Mouse (Mus musculus) cerebellum, adult 11 months (tissue): ENCODE data around the gene BC024978.
"Not testable (repeated sequence)": the region's sequence is repeated elsewhere in the genome, so short reads cannot be mapped to it uniquely, and the experiment has no call there.

Experiments
- DNase-seq: peaks from one replicate; pipeline ENCODE4 v3.0.0; 2022

The BC024978 gene

GRCm38 (mm10) chr7:27227276-27227675, 31.7 kb downstream of the BC024978 start:
- DNase-seq = no peak

DNA sequence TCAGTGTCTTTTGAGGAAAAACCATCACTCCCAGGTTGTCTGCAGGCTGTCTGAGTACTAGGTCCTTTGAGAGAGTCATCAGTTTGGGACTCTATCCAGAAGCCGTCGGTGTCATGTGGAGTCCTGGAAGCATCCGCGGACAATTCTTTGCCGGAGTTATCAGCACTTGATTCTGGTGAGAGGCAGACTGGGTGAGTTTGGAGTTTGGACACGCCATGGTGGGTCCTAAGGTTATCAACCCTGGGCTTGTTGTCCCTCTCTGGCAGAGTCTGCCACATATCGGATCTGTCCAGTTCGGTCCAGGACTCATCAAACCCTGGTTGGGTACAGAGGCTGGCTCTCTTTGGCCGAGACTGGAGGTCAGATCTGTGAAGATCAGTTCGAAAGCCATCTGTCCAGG, 32.1 kb downstream of the BC024978 start:
- peak; percentile 44 for DNase-seq

- DNase-seq = peak; percentile 83
These were observed 32.8 kb downstream of the BC024978 start, which contains the start of gene Itpkc for GRCm38 (mm10) chr7:27228281-27228821. Itpkc (minus strand) TSS chr7:27228661.

DNA sequence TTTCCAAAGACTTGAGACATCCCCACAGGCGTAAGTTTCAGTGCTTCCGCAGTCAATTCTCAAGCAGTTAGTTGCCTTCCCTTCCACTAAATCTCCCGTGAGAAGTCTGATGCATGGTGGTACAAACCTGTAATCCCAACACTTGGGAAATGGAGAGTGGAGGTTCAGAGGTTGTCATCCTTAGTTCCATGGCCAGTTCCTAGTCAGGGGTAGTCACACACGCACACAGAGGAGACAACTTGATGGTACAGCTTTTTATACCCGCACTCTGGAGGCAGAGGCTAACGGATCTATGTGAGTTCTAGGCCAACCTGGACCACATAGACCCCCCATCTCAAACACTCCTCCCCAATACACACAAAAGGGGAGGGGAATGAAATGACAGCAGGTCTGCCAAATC, 33.3 kb downstream of the BC024978 start:
- DNase-seq = no peak

DNA sequence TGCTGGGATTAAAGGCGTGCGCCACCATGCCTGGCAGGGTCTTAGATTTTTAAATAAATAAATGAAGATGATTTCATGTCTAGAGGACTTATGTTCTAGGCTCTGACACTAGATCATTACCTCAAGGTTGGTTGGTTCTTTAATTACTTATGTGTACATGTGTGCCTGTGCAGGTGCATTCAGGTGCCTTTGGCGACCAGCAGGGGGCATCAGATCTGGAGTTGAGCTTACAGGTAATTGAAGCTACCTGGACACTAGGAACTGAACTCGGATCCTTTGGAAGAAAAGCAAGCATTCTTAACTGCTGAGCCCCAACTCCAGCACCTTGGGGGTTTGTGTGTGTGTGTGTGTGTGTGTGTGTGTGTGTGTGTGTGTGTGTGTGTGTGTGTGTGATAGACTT, 35.2 kb downstream of the BC024978 start:
- no peak for DNase-seq

DNA sequence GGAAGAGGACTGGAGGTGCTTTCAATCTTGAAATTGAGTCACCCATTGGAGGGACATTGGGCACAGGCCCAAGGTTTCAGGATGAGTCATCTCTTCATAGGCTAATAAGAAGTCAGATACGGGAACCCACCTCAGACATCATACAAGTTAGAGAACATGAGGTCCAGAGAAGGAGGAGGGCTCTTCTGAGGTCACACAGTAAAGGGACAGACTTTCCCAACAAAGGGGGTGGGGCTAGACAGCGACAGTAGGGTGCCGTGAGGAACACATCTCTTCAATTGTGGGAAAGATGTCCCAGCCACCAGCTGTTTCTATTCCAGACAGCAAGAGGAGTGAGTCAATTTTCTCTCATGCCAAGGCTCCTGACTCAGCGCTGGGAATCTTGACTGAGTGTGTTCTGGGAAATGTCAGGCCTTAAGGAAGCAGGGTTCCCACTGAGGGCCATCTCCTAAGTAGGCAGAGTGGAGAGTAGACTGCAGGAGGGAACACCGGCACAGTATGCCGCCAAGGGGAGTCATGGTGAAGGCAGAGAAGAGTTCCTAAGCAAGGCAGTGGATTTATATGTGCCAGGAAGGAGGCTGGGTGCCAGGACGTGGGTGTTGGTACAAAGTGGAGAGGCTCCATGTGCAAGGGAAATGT, 36.2 kb downstream of the BC024978 start:
- DNase-seq = no peak

- DNase-seq = peak; percentile 88
These were observed 37.2 kb downstream of the BC024978 start, which contains the start of gene Coq8b for GRCm38 (mm10) chr7:27232781-27233281. Coq8b (plus strand) TSS chr7:27233023.

DNA sequence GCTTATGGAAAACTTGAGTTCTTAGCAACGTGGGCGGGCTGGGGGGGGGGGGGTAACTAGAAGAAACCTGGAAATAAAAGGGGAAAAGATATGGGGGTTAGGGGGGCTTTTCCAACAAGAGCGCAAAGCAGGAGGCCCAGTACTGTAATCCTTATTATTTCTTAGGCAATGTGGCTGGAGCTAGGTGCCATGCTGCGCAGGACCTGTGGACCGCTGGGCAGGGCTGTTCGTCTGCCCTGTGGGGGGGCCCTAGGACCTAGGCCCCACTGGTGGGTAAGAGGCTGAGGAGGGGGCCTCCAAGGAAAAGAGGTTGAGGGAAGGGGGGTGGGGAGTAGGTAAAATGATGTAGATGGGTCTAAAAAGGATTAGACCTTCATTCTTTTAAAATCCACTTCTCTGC, 37.7 kb downstream of the BC024978 start:
- DNase-seq = no peak

DNA sequence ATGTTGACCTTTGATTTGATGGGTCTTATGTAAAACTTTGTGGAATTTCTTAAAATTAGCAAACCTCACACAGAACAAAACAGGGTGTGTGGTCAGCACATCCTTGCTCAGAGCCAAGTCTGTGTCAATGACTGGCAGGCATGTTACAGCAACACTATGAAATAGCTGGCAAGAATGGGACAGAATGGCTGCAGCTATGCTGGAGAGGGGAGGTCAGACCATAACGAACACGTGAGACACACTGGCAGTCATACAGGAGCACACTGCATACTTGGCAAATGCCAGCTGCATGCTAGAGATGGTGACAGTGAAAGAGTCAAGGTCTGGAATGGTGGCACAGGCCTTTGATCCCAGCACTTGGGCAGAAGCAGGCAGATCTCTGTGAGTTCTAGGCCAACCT, 40.1 kb downstream of the BC024978 start:
- no peak for DNase-seq

DNA sequence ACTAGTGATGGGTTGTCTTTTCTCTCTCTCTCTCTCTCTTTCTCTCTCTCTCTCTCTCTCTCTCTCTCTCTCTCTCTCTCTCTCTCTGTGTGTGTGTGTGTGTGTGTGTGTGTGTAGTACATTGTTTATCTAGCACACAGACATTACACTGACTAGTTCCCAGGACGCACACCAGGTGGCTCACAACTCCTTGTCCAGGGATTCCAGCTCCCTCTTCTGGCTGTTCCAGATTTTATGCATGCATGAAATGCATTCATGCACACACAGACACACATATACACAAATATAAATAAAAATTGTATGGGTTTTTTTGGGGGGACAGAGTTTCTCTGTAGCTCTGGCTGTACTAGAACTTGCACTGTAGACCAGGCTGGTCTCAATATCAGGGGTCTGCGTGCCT, 41.9 kb downstream of the BC024978 start:
- DNase-seq = no peak

GRCm38 (mm10) chr7:27238568-27238967, 43.0 kb downstream of the BC024978 start:
- DNase-seq = no peak

GRCm38 (mm10) chr7:27243211-27243610, 47.6 kb downstream of the BC024978 start:
- no peak for DNase-seq

DNA sequence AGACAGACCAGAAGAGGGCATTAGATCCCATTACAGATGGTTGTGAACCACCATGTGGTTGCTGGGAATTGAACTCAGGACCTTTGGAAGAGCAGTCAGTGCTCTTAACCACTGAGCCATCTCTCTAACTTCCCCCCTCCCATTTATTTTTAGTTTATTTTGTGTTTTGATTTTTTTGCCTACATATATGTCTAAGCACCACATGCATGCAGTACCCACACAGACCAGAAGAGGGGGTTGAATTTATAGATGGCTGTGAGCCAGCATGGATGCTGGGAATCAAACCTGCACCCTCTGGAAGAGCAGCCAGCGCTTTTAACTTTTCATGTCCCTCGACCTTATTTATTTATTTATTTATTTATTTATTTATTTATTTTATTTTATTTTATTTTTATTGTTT, 48.5 kb downstream of the BC024978 start:
- not testable (repeated sequence) for DNase-seq

- no peak for DNase-seq
These were observed 53.6 kb downstream of the BC024978 start for GRCm38 (mm10) chr7:27249146-27249545.

DNA sequence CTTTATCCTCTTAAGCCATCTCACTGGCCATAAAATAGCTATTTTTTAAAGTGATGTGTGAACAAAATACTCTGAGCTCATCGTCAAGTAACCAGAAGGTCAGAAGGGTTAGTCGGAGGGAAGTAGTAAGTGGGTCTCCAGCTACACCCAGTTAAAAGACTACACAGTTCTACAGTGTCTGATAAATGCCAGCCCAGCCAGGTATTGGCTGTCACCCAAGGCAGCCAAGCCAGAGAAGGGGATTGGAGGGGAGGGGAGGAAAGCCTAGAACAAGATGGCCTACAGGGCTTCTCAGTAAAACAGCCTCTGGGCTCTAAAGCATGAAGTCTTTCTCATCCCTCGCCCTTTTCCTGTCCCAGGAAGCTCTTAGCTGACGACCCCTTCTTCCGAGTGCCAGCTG, 54.3 kb downstream of the BC024978 start:
- no peak for DNase-seq

- DNase-seq = no peak
These were observed 56.4 kb downstream of the BC024978 start for GRCm38 (mm10) chr7:27251946-27252345.

DNA sequence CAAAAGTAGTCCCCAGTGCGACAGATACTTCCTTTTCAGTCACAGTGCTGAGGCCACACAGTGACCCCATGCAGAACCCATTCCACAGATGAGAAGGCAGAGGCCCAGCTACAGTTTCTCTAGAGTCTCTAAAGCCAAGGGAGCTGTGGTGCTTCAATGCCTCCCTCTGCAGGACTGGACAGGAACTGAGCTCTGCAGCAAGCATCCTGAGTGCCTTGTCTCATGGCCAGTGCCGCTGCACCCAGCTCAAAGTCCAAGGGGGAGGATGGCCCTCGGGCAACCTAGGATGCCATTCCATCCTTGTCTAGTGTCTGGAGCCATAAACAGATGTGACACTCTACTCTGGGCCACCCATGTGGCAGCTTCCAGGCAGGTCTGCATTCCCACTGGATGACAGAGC, 60.1 kb downstream of the BC024978 start:
- no peak for DNase-seq

- DNase-seq = peak; percentile 77
These were observed 61.7 kb downstream of the BC024978 start for GRCm38 (mm10) chr7:27257046-27257851.

DNA sequence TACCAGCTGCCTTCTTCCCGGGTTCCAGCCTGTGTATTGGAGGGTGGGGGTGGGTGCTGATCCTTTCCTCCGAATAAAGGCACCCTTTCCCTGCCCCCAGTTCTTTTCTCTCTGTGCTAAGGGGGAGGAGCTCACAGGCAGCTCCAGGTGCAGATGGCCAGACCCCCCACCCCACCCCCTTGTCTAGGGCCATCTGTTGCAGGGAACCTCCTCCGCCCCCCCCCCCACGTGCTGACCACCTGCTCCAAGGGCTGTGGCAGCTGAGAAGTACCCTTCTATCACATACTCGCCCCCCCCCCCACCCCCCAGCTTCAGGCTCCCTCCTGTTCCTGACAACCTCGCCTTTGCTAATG, 62.2 kb downstream of the BC024978 start:
- DNase-seq = no peak

DNA sequence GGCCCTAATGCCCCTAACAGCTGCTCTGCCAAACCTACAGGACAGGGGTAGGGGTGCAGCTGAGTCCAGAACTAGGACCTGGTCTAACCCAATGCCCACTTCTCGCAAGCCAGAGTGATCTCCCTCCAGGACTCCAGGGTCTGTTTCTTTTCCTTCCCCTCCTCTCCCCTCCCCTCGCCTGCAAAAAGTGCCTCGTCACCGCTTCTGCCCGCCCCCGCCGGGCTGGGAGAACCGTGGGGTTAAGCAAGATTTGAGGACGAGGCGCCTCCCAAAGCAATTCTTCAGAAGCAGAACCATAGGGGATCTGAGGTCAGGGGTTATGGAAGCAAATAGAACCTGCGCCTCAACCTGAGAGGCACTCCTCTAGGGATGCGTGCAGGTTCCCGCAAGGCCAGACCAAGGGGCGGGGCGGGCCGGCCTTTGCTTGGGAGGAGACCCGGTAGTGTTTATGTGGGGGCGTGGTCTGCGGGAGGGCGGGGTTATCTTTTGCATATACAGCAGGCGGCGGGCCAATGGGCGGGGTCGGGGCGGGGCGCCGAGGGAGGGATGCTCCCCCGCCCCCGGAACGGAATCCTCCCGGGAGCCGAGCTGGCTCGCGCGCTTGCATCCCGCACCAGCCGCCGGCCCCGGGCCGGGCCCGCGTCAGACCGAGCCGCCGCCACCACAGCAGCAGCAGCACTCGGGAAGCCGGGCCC, 62.8 kb downstream of the BC024978 start, which contains the start of gene Numbl:
Gene Numbl (plus strand): TSS at position 229 of the 695 bp plus-strand sequence.
- peak; percentile 95 for DNase-seq

- DNase-seq = peak; percentile 54
These were observed 63.7 kb downstream of the BC024978 start for GRCm38 (mm10) chr7:27259271-27259721.

GRCm38 (mm10) chr7:27259771-27260170, 64.2 kb downstream of the BC024978 start:
- DNase-seq = no peak
